Mouse (Mus musculus): ENCODE results near the gene Gm6710. TPM values are rescaled to one million over a fixed set of nuclear protein-coding genes. Genes with fewer than 3 reads are reported as not detected.

The Gm6710 gene
- 7.9 TPM for polyA plus RNA-seq (2014; fragmentation: Illumina TruSeq; extraction: RNeasy Lipid Tissue Mini Kit (QIAGEN cat#74804); ENCODE audit: low read depth, low replicate concordance)

GRCm38 (mm10) chr2:175869024-175869423, at the start of gene Gm6710:
Gene Gm6710 (plus strand): TSS chr2:175869219.

Other genes with a start within 250 kb of the Gm6710 start
- 25.7 TPM for gene Gm11007, start 225.2 kb upstream of the Gm6710 start, polyA plus RNA-seq (2014; fragmentation: Illumina TruSeq; extraction: RNeasy Lipid Tissue Mini Kit (QIAGEN cat#74804); ENCODE audit: low read depth, low replicate concordance)
- not detected for gene Zfp969, start 165.6 kb upstream of the Gm6710 start, polyA plus RNA-seq (2014; fragmentation: Illumina TruSeq; extraction: RNeasy Lipid Tissue Mini Kit (QIAGEN cat#74804); ENCODE audit: low read depth, low replicate concordance)
- 25.7 TPM for gene Gm2007, start 127.7 kb upstream of the Gm6710 start, polyA plus RNA-seq (2014; fragmentation: Illumina TruSeq; extraction: RNeasy Lipid Tissue Mini Kit (QIAGEN cat#74804); ENCODE audit: low read depth, low replicate concordance)
- gene Gm14288, start 68.1 kb upstream of the Gm6710 start, polyA plus RNA-seq (2014; fragmentation: Illumina TruSeq; extraction: RNeasy Lipid Tissue Mini Kit (QIAGEN cat#74804); ENCODE audit: low read depth, low replicate concordance): 5.8 TPM
- 7.1 TPM for gene Zfp966, start 61.9 kb downstream of the Gm6710 start, polyA plus RNA-seq (2014; fragmentation: Illumina TruSeq; extraction: RNeasy Lipid Tissue Mini Kit (QIAGEN cat#74804); ENCODE audit: low read depth, low replicate concordance)
- gene Gm2026, start 96.1 kb downstream of the Gm6710 start, polyA plus RNA-seq (2014; fragmentation: Illumina TruSeq; extraction: RNeasy Lipid Tissue Mini Kit (QIAGEN cat#74804); ENCODE audit: low read depth, low replicate concordance): 11.2 TPM

All from adipose tissue, adult 10 weeks (tissue).